Mouse (Mus musculus): ENCODE results near the gene Thy1.

DNA sequence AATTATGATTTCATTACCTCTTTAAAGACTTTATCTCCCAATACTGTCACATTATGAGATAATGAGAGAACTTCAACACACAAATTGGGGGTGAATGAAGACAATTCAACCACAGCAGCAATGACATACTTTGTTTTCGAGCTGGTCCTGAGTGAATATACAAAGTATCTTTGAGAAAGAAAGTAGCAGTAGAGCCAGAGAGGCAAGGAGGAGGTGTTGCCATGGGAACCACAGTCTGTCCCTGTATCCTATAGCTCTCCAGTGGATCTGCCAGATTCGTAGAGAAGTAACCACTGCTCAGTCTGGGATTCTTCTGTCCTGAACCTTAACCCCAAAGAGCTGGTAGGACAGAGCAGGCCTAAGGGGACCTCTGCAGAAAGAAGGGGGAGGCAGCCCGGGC lies 35.2 kb upstream of the Thy1 start:
- TF ChIP-seq CTCF (IDR thresholded peaks at IDR 0.05; ENCODE audit: extremely low read depth, insufficient read depth, low read length) (no peak), POLR2A (IDR thresholded peaks at IDR 0.05; ENCODE audit: extremely low read depth, insufficient read depth, low read length) (no peak)
